Mouse (Mus musculus): ENCODE measurements around the gene Nfkbie. TPM values are rescaled to one million over a fixed set of nuclear protein-coding genes. Genes with fewer than 3 reads are reported as not detected.

Gene Nfkbie
- polyA plus RNA-seq, 1 experiment, result 12.5 TPM

DNA sequence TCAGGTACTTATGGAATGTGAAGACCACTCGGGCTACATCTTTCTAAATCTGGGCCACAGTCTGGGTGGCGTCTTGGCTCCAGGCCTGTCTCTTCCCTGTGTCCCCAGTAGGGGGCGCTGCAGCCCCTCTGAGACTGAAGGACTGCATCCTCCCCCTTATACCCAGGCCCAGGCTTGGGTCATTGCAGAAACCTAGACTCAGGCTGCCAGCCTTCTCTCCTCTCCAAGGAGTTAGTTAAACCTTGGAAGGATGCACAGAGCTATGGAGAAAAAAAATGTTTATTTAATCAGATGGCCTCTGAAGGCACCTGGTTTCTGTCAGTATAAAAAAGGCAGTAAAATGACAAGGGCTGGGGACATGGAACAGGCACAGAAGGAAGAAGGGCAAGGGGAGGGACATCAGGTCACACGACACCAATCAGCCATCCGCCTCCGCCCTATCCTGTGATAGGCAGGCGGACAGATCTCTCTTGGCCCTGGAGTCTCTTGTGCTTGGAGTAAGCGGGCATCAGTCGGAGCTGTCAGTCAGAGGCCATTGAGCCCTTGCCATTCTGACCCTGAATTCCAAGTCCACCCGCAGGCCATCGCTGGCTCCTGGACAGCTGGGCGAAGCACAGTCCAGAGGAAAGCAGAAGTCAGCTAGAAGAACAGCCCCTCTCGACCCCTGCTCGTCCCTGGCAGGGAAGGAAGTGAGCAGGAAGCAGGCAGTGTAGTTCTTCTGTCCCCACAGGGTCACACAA lies 29.6 kb downstream of the Nfkbie start:
- Histone ChIP-seq H3K4me1 (ENCODE audit: control insufficient read depth, insufficient read depth, low read length) (peaks cover 38% of the 10 kb centered on the region), H3K4me3 (replicated peaks; ENCODE audit: insufficient read depth, low read depth, low read length) (no peak overlapping the region), H3K27me3 (ENCODE audit: control insufficient read depth, insufficient read depth, low read length) (no peaks in the 10 kb centered on the region), H3K27ac (ENCODE audit: insufficient read depth, low read length) (peak overlapping the region; percentile 84)
- peak; percentile 19; the same call in 1 of the 2 replicates for TF ChIP-seq POLR2A (IDR thresholded peaks at IDR 0.05; ENCODE audit: borderline replicate concordance, insufficient read depth, low read length)
- peak; percentile 81 for TF ChIP-seq CTCF (IDR thresholded peaks at IDR 0.05; ENCODE audit: borderline replicate concordance, insufficient read depth, low read depth, low read length)
- peak; percentile 74 to 78 for DNase-seq
- WGBS, result 22% methylated on average over 14 of the region's 14 CpGs

DNA sequence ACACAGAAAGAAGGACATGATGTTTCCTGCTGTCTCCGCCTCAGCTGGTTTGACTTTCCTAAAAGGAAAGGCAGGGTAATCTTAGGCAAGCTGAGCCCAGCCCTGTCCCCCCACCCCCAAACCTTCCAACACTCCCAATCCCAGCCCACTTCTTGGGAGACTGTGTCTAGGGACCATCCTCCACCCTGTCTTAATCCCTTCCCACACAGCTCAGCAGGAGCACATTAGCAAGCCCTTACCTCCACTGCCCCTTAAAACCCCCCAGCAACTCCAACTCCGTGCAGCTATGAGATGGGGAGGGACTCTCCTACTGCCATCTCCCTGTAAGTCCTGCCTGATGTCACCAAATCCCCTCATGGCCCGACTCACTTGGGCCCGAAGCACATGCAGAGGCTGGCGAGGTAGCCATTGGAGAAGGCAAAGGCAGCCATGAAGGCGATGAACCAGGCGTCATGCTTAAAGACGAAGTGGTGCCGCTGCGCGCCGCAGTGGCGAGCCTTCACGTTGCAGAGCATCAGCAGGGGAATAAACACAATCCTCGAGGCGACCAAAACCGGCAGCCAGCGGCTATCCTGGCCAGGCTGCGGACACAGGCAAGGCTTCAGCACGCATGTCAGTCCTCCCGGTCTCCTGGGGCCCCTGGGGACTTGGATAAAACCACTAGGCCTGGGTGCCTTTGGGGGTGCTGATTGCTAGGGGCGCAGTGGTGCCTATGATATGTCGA lies 30.4 kb downstream of the Nfkbie start:
- peak; percentile 4 to 18 for DNase-seq
- peak overlapping the region; percentile 84 for H3K27ac ChIP-seq (ENCODE audit: insufficient read depth, low read length)
- TF ChIP-seq CTCF (IDR thresholded peaks at IDR 0.05; ENCODE audit: borderline replicate concordance, insufficient read depth, low read depth, low read length) (no peak), POLR2A (IDR thresholded peaks at IDR 0.05; ENCODE audit: borderline replicate concordance, insufficient read depth, low read length) (no peak)
- peaks cover 40% of the 10 kb centered on the region for H3K4me1 ChIP-seq (ENCODE audit: control insufficient read depth, insufficient read depth, low read length)
- no peaks in the 10 kb centered on the region for H3K27me3 ChIP-seq (ENCODE audit: control insufficient read depth, insufficient read depth, low read length)
- no peak overlapping the region for H3K4me3 ChIP-seq (replicated peaks; ENCODE audit: insufficient read depth, low read depth, low read length)
- WGBS, result 71% methylated on average over 23 of the region's 23 CpGs

DNA sequence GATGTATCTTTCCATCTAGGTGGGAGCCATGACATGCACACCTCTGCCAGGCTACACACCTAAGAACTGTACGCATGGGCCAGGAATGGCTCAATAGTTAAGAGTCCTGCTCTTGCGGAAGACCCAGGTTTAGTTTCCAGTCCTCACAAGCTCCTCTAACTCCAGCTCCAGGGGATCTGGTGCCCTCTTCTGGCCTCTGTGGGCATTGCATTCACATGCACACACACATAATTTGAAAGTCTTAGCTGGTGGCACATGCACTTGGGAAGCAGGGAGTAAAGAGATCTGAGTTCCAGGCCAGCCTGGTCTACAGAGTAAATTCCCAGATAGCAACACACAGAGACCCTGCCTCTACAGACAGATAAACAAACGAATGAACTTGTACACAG lies 30.9 kb downstream of the Nfkbie start:
- peak; percentile 40; the same call in 1 of the 2 replicates for TF ChIP-seq CTCF (IDR thresholded peaks at IDR 0.05; ENCODE audit: borderline replicate concordance, insufficient read depth, low read depth, low read length)
- TF ChIP-seq POLR2A (IDR thresholded peaks at IDR 0.05; ENCODE audit: borderline replicate concordance, insufficient read depth, low read length), result no peak
- H3K27ac ChIP-seq (ENCODE audit: insufficient read depth, low read length), result no peak overlapping the region
- 99% methylated on average over 3 of the region's 3 CpGs for WGBS
- H3K27me3 ChIP-seq (ENCODE audit: control insufficient read depth, insufficient read depth, low read length), result no peaks in the 10 kb centered on the region
- peak; percentile 12 to 40 for DNase-seq
- peaks cover 36% of the 10 kb centered on the region for H3K4me1 ChIP-seq (ENCODE audit: control insufficient read depth, insufficient read depth, low read length)
- no peak overlapping the region for H3K4me3 ChIP-seq (replicated peaks; ENCODE audit: insufficient read depth, low read depth, low read length)

DNA sequence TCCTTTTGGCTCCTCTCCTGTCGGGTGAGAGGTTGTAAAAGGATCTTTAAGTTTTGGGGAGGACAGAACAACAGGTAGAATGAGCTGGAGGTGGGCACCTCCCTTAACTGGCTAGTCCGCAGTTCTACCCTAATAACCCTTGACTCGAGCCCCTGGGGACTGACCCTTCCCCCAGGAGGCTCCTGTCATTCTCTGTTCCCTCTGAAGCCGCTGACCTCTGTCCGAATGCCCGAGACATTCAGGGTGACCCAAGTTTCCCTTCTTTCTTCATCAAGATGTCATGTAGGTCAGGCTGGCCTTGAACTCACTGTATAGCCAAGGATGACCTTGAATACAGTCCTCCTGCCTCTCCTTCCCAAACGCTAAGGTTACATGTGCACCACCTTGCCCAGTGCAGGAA lies 32.9 kb downstream of the Nfkbie start:
- Histone ChIP-seq H3K27me3 (ENCODE audit: control insufficient read depth, insufficient read depth, low read length) (no peaks in the 10 kb centered on the region), H3K4me3 (replicated peaks; ENCODE audit: insufficient read depth, low read depth, low read length) (no peak overlapping the region), H3K27ac (ENCODE audit: insufficient read depth, low read length) (no peak overlapping the region), H3K4me1 (ENCODE audit: control insufficient read depth, insufficient read depth, low read length) (peaks cover 54% of the 10 kb centered on the region)
- DNase-seq, result peak in 1 of 2 experiments; percentile 13
- no peak for TF ChIP-seq POLR2A (IDR thresholded peaks at IDR 0.05; ENCODE audit: borderline replicate concordance, insufficient read depth, low read length)
- no peak for TF ChIP-seq CTCF (IDR thresholded peaks at IDR 0.05; ENCODE audit: borderline replicate concordance, insufficient read depth, low read depth, low read length)
- 89% methylated on average over 7 of the region's 7 CpGs for WGBS

DNA sequence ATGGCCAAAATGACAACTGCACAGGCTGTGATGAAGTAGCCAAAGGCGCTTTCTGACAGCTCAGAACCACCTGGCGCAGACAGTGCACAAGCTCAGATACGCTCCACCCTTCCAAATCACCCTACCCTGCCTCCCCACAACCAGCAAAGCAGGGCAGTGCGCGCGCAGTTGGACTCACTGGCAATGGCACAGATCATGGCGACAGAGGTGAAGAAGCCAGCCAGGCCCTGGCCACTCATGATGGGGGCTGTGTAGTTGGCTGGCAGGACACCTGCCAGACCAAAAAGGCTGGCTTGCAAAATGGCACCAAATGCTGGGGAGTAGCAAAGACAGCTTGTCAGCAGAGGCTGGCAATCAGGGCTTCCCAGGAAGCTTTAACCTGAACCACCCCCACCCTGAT lies 33.7 kb downstream of the Nfkbie start:
- no peak overlapping the region for H3K4me3 ChIP-seq (replicated peaks; ENCODE audit: insufficient read depth, low read depth, low read length)
- no peaks in the 10 kb centered on the region for H3K27me3 ChIP-seq (ENCODE audit: control insufficient read depth, insufficient read depth, low read length)
- TF ChIP-seq POLR2A (IDR thresholded peaks at IDR 0.05; ENCODE audit: borderline replicate concordance, insufficient read depth, low read length), result no peak
- TF ChIP-seq CTCF (IDR thresholded peaks at IDR 0.05; ENCODE audit: borderline replicate concordance, insufficient read depth, low read depth, low read length), result no peak
- peaks cover 57% of the 10 kb centered on the region for H3K4me1 ChIP-seq (ENCODE audit: control insufficient read depth, insufficient read depth, low read length)
- H3K27ac ChIP-seq (ENCODE audit: insufficient read depth, low read length), result peak overlapping the region; percentile 29
- 35% methylated on average over 7 of the region's 7 CpGs for WGBS
- DNase-seq, result peak; percentile 42 to 48

DNA sequence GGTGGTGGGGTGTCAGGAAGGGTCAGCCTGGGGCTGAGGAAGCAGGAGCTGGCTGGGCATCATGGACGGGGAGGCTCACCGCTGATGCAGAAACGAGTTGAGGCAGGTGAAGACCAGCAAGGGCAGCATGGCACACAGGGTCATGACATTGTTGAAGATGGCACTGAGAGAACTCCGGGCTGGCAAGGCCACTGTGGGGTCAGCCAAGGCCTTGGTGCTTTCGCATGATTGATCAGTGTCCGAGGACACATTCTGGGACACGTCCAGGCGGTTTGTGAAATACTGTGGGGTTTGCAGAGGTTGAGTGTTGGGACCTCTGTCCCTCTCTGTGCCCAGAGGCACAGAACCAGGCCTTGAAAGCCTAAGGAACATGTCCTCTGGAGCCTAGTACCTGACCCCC lies 34.3 kb downstream of the Nfkbie start:
- DNase-seq, result peak; percentile 10 to 13
- no peaks in the 10 kb centered on the region for H3K27me3 ChIP-seq (ENCODE audit: control insufficient read depth, insufficient read depth, low read length)
- peaks cover 54% of the 10 kb centered on the region for H3K4me1 ChIP-seq (ENCODE audit: control insufficient read depth, insufficient read depth, low read length)
- no peak overlapping the region for H3K4me3 ChIP-seq (replicated peaks; ENCODE audit: insufficient read depth, low read depth, low read length)
- H3K27ac ChIP-seq (ENCODE audit: insufficient read depth, low read length), result peak overlapping the region; percentile 29; the same call in 1 of the 2 replicates
- TF ChIP-seq CTCF (IDR thresholded peaks at IDR 0.05; ENCODE audit: borderline replicate concordance, insufficient read depth, low read depth, low read length), result no peak
- TF ChIP-seq POLR2A (IDR thresholded peaks at IDR 0.05; ENCODE audit: borderline replicate concordance, insufficient read depth, low read length), result no peak
- 63% methylated on average over 8 of the region's 8 CpGs for WGBS

DNA sequence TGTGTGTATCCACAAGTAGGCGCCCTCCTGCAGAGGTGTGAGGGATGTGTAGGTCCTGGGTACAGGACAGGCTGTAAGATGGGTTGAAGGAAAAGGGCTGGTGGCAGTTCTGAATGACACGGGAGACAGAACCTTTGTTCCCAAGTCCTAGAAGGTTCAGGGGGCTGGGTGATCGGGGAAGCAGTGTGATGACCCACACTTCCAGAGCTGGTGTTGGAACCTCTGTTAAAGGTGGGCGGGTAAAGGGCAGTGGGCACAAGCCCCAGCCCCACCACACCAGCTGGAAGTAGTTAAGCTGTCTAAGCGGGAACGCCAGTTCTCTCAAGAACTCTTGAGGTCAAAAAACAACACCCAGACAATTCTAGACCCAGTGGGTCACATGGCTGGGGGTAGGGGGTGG lies 34.9 kb downstream of the Nfkbie start:
- TF ChIP-seq POLR2A (IDR thresholded peaks at IDR 0.05; ENCODE audit: borderline replicate concordance, insufficient read depth, low read length) (no peak), CTCF (IDR thresholded peaks at IDR 0.05; ENCODE audit: borderline replicate concordance, insufficient read depth, low read depth, low read length) (no peak)
- Histone ChIP-seq H3K4me3 (replicated peaks; ENCODE audit: insufficient read depth, low read depth, low read length) (no peak overlapping the region), H3K27me3 (ENCODE audit: control insufficient read depth, insufficient read depth, low read length) (no peaks in the 10 kb centered on the region), H3K27ac (ENCODE audit: insufficient read depth, low read length) (no peak overlapping the region), H3K4me1 (ENCODE audit: control insufficient read depth, insufficient read depth, low read length) (peaks cover 52% of the 10 kb centered on the region)
- DNase-seq, result peak in 1 of 2 experiments; percentile 8
- 87% methylated on average over 6 of the region's 6 CpGs for WGBS
